8 mouse cellular contexts compared by ENCODE assay signal in genomic region chr7:90457517-90457916, GRCm38 (mm10). TPM values are rescaled to one million over a fixed set of nuclear protein-coding genes. Genes with fewer than 3 reads are reported as not detected.
DNase-seq lines count a peak whose midpoint lies in the region; ATAC-seq and TF ChIP-seq lines count a peak whose summit lies in the region.

No protein-coding gene starts in this region.

- H3K4me1 ChIP-seq in heart, embryonic 14.5 days (ENCODE audit: control insufficient read depth in 2 of 2, insufficient read depth in 2 of 2, low read length in 2 of 2): peaks cover 4 to 13% of the 10 kb centered on the region in 2 experiments
- peaks cover 26% of the 10 kb centered on the region for H3K4me1 ChIP-seq in liver, embryonic 13.5 days (replicated peaks)
- H3K4me1 ChIP-seq in stomach, embryonic 14.5 days (ENCODE audit: control insufficient read depth, insufficient read depth, low read length): peaks cover 7% of the 10 kb centered on the region

- peaks cover 27% of the 10 kb centered on the region for H3K36me3 ChIP-seq in heart, embryonic 14.5 days (ENCODE audit: control insufficient read depth, insufficient read depth, low read length)
- H3K36me3 ChIP-seq in liver, embryonic 13.5 days: peaks cover 14% of the 10 kb centered on the region
- peaks cover 3% of the 10 kb centered on the region; the same call in 1 of the 2 replicates for H3K36me3 ChIP-seq in stomach, embryonic 14.5 days (ENCODE audit: control insufficient read depth, insufficient read depth, low read length)

- no peak for TF ChIP-seq POLR2A in brain, embryonic 14.5 days (IDR thresholded peaks at IDR 0.05; ENCODE audit: borderline replicate concordance, extremely low read depth, insufficient read depth, insufficient read length, poor library complexity, severe bottlenecking)

- intact Hi-C loops in left cerebral cortex, adult 2 months (cut with DNase I): loop anchor here (1.0 to 2.0 kb wide), 2 partner anchors 15 to 18 kb away; partner anchors contain the start of gene Crebzf
- intact Hi-C loops in left cerebral cortex, postnatal 10 days (cut with DNase I): no loop called here

- peak overlapping the region; percentile 98 for H3K27ac ChIP-seq in left cerebral cortex, adult 2 months
- peak overlapping the region; percentile 90 to 95 for H3K27ac ChIP-seq in heart, embryonic 14.5 days (replicated peaks in 1 of 2; ENCODE audit: control insufficient read depth in 1 of 2, insufficient read depth in 1 of 2, low read depth in 2 of 2, low read length in 2 of 2)
- peak overlapping the region; percentile 84 for H3K27ac ChIP-seq in liver, embryonic 13.5 days
- H3K27ac ChIP-seq in stomach, embryonic 14.5 days (ENCODE audit: low read length): peak overlapping the region; percentile 88

- no peaks in the 10 kb centered on the region for H3K9me3 ChIP-seq in heart, embryonic 14.5 days (ENCODE audit: control insufficient read depth, low read length)
- no peaks in the 10 kb centered on the region for H3K9me3 ChIP-seq in liver, embryonic 13.5 days (replicated peaks)
- no peaks in the 10 kb centered on the region for H3K9me3 ChIP-seq in stomach, embryonic 14.5 days (ENCODE audit: control insufficient read depth, low read depth, low read length)

- ATAC-seq in heart, embryonic 14.5 days (ENCODE audit: insufficient number of reproducible peaks, insufficient read depth, low FRiP score, low read depth): peak; percentile 36; the same call in 1 of the 2 replicates
- peak; percentile 10; the same call in 1 of the 2 replicates for ATAC-seq in liver, embryonic 13.5 days (ENCODE audit: low read depth)
- ATAC-seq in stomach, embryonic 14.5 days (ENCODE audit: insufficient number of reproducible peaks, insufficient read depth, low FRiP score, low read depth): no peak

- 8% methylated on average over 10 of the region's 10 CpGs for WGBS in heart, embryonic 14.5 days
- 6% methylated on average over 10 of the region's 10 CpGs for WGBS in liver, embryonic 13.5 days (ENCODE audit: insufficient replicate concordance)
- 14% methylated on average over 10 of the region's 10 CpGs for WGBS in stomach, embryonic 14.5 days

- H3K4me2 ChIP-seq in heart, embryonic 14.5 days (ENCODE audit: low read length): peak overlapping the region; percentile 68
- H3K4me2 ChIP-seq in liver, embryonic 13.5 days: peak overlapping the region; percentile 87
- H3K4me2 ChIP-seq in stomach, embryonic 14.5 days (replicated peaks; ENCODE audit: low read depth, low read length): peak overlapping the region; percentile 45

- no peak; the same call in 1 of the 2 replicates for TF ChIP-seq CTCF in left cerebral cortex, adult 2 months (IDR thresholded peaks at IDR 0.05)
- peak; percentile 21; the same call in 1 of the 2 replicates for TF ChIP-seq CTCF in brain, embryonic 14.5 days (IDR thresholded peaks at IDR 0.05; ENCODE audit: borderline replicate concordance, extremely low read depth, insufficient read depth, insufficient read length)

- peak overlapping the region; percentile 89 for H3K9ac ChIP-seq in heart, embryonic 14.5 days (ENCODE audit: low read length)
- H3K9ac ChIP-seq in liver, embryonic 13.5 days: peak overlapping the region; percentile 80
- H3K9ac ChIP-seq in stomach, embryonic 14.5 days (replicated peaks; ENCODE audit: low read depth, low read length): peak overlapping the region; percentile 61; the same call in 1 of the 2 replicates

- no peak for DNase-seq in left cerebral cortex, adult 2 months (ENCODE audit: extremely low spot score in 1 of 2, low spot score in 2 of 2)
- DNase-seq in left cerebral cortex, postnatal 10 days (ENCODE audit: extremely low spot score in 1 of 2, low spot score in 2 of 2): no peak
- peak; percentile 66 for DNase-seq in brain, embryonic 14.5 days (ENCODE audit: low read depth)
- no peak for DNase-seq in liver, embryonic 13.5 days
- no peak for DNase-seq in thymus, postnatal 10 days (ENCODE audit: low spot score in 2 of 2)
- DNase-seq in adrenal gland, adult 18-20 months (ENCODE audit: low spot score in 2 of 2): no peak

- H3K4me3 ChIP-seq in left cerebral cortex, adult 2 months: peak overlapping the region; percentile 94
- peak overlapping the region; percentile 81 to 93 for H3K4me3 ChIP-seq in heart, embryonic 14.5 days (ENCODE audit: control insufficient read depth in 1 of 2, insufficient read depth in 1 of 2, low read depth in 1 of 2, low read length in 2 of 2)
- H3K4me3 ChIP-seq in liver, embryonic 13.5 days (replicated peaks): peak overlapping the region; percentile 77
- H3K4me3 ChIP-seq in stomach, embryonic 14.5 days (ENCODE audit: low read depth, low read length): peak overlapping the region; percentile 76

- H3K27me3 ChIP-seq in heart, embryonic 14.5 days (ENCODE audit: control insufficient read depth, insufficient read depth, low read length): 0 out of 2 replicates have a peak, but pooled peaks cover 4% of the 10 kb centered on the region
- no peaks in the 10 kb centered on the region for H3K27me3 ChIP-seq in liver, embryonic 13.5 days
- no peaks in the 10 kb centered on the region for H3K27me3 ChIP-seq in stomach, embryonic 14.5 days (ENCODE audit: control insufficient read depth, insufficient read depth, low read length)

RNA-seq across cellular contexts. Expression of gene Tmem126a, which starts 0.5 kb away (rescaled TPM):
- 10 to 100 TPM; 38.1 to 40.0 TPM for total RNA-seq in left cerebral cortex, adult 2 months (2021)
- total RNA-seq in left cerebral cortex, postnatal 10 days (2021): 10 to 100 TPM; 44.9 to 47.3 TPM
- polyA plus RNA-seq in brain, embryonic 14.5 days (2012; rRNA removed): 48.6 and 62.6 TPM in 2 replicates
- polyA plus RNA-seq in heart, embryonic 14.5 days (2014; fragmentation: Nextera tagmentation; extraction: Ambion mirVana): 123 and 125 TPM in 2 replicates
- 62.5 and 65.8 TPM in 2 replicates for polyA plus RNA-seq in liver, embryonic 13.5 days (2015; fragmentation: Nextera tagmentation; extraction: Ambion mirVana)
- 102 and 111 TPM in 2 replicates for polyA plus RNA-seq in stomach, embryonic 14.5 days (2014; fragmentation: Nextera tagmentation; extraction: Ambion mirVana)
- 10 to 100 TPM; 54.5 to 72.1 TPM for total RNA-seq in adrenal gland, adult 18-20 months (2021)

RNA-seq across cellular contexts. Expression of gene Crebzf, which starts 15.0 kb away (rescaled TPM):
- total RNA-seq in left cerebral cortex, adult 2 months (2021): 100 to 1,000 TPM in 1 of 2 experiments, 10 to 100 TPM in 1; 98.8 to 105 TPM
- 10 to 100 TPM; 72.9 to 78.2 TPM for total RNA-seq in left cerebral cortex, postnatal 10 days (2021)
- 123 and 174 TPM in 2 replicates for polyA plus RNA-seq in brain, embryonic 14.5 days (2012; rRNA removed)
- polyA plus RNA-seq in heart, embryonic 14.5 days (2014; fragmentation: Nextera tagmentation; extraction: Ambion mirVana): 28.7 and 31.2 TPM in 2 replicates
- 13.7 and 13.8 TPM in 2 replicates for polyA plus RNA-seq in liver, embryonic 13.5 days (2015; fragmentation: Nextera tagmentation; extraction: Ambion mirVana)
- polyA plus RNA-seq in stomach, embryonic 14.5 days (2014; fragmentation: Nextera tagmentation; extraction: Ambion mirVana): 45.6 and 56.1 TPM in 2 replicates
- 10 to 100 TPM; 66.2 to 83.2 TPM for total RNA-seq in adrenal gland, adult 18-20 months (2021)

RNA-seq across cellular contexts. Expression of gene Tmem126b, which starts 18.3 kb away (rescaled TPM):
- 10 to 100 TPM; 24.8 to 26.4 TPM for total RNA-seq in left cerebral cortex, adult 2 months (2021)
- 10 to 100 TPM; 16.6 to 19.1 TPM for total RNA-seq in left cerebral cortex, postnatal 10 days (2021)
- polyA plus RNA-seq in brain, embryonic 14.5 days (2012; rRNA removed): 16.8 and 21.0 TPM in 2 replicates
- polyA plus RNA-seq in heart, embryonic 14.5 days (2014; fragmentation: Nextera tagmentation; extraction: Ambion mirVana): 30.6 and 34.1 TPM in 2 replicates
- 12.4 and 14.5 TPM in 2 replicates for polyA plus RNA-seq in liver, embryonic 13.5 days (2015; fragmentation: Nextera tagmentation; extraction: Ambion mirVana)
- polyA plus RNA-seq in stomach, embryonic 14.5 days (2014; fragmentation: Nextera tagmentation; extraction: Ambion mirVana): 32.7 and 34.3 TPM in 2 replicates
- total RNA-seq in adrenal gland, adult 18-20 months (2021): 10 to 100 TPM; 19.3 to 21.7 TPM

RNA-seq across cellular contexts. Expression of gene Dlg2, which starts 19.0 kb away (rescaled TPM):
- 100 to 1,000 TPM; 295 to 301 TPM for total RNA-seq in left cerebral cortex, adult 2 months (2021)
- total RNA-seq in left cerebral cortex, postnatal 10 days (2021): 100 to 1,000 TPM; 426 to 445 TPM
- 28.0 and 38.6 TPM in 2 replicates for polyA plus RNA-seq in brain, embryonic 14.5 days (2012; rRNA removed)
- polyA plus RNA-seq in heart, embryonic 14.5 days (2014; fragmentation: Nextera tagmentation; extraction: Ambion mirVana): 6.5 and 10.0 TPM in 2 replicates
- 0.52 and 0.65 TPM in 2 replicates for polyA plus RNA-seq in liver, embryonic 13.5 days (2015; fragmentation: Nextera tagmentation; extraction: Ambion mirVana)
- polyA plus RNA-seq in stomach, embryonic 14.5 days (2014; fragmentation: Nextera tagmentation; extraction: Ambion mirVana): 5.1 and 8.6 TPM in 2 replicates
- total RNA-seq in adrenal gland, adult 18-20 months (2021): 100 to 1,000 TPM in 1 of 2 experiments, 10 to 100 TPM in 1; 61.2 to 113 TPM

RNA-seq across cellular contexts. Expression of gene Ccdc89, which starts 31.1 kb away (rescaled TPM):
- total RNA-seq in left cerebral cortex, adult 2 months (2021): under 1 TPM; 0.91 to 0.96 TPM
- 1 to 10 TPM in 1 of 2 experiments, under 1 TPM in 1; 0.55 to 1.2 TPM for total RNA-seq in left cerebral cortex, postnatal 10 days (2021)
- polyA plus RNA-seq in brain, embryonic 14.5 days (2012; rRNA removed): 1.1 and 1.5 TPM in 2 replicates
- polyA plus RNA-seq in heart, embryonic 14.5 days (2014; fragmentation: Nextera tagmentation; extraction: Ambion mirVana): 0.70 and 1.1 TPM in 2 replicates
- 0.15 and 0.30 TPM in 2 replicates for polyA plus RNA-seq in liver, embryonic 13.5 days (2015; fragmentation: Nextera tagmentation; extraction: Ambion mirVana)
- 1.4 and 2.2 TPM in 2 replicates for polyA plus RNA-seq in stomach, embryonic 14.5 days (2014; fragmentation: Nextera tagmentation; extraction: Ambion mirVana)
- under 1 TPM; 0.13 to 0.33 TPM for total RNA-seq in adrenal gland, adult 18-20 months (2021)
